Mouse (Mus musculus) liver, embryonic 16.5 days (tissue): ENCODE results near the gene Syce1l. TPM values are rescaled to one million over a fixed set of nuclear protein-coding genes. Genes with fewer than 3 reads are reported as not detected.
A peak's percentile ranks its signal among the peaks of the same experiment; 100 is the strongest.

Experiments used
- ATAC-seq: fragments of 200-750 bp; cut with Nextera tagmentation; 2 replicates; pipeline ENCODE4 v1.8.0; 2017; ENCODE audit warnings: low read depth, mild to moderate bottlenecking, moderate number of reproducible peaks, moderate library complexity
- H3K27ac ChIP-seq: fragments of 300-500 bp; sonication (generic); 2 replicates; pipeline ENCODE4 v1.5.1; 2014; ENCODE audit warnings: mild to moderate bottlenecking, low read length
- H3K27me3 ChIP-seq: fragments of 300-500 bp; sonication (generic); 2 replicates; pipeline ENCODE4 v1.6.1; 2014; ENCODE audit warnings: low read depth, low read length, mixed read lengths; ENCODE audit not compliant: control insufficient read depth, insufficient read depth
- H3K36me3 ChIP-seq: fragments of 300-500 bp; sonication (generic); 2 replicates; pipeline ENCODE4 v1.6.1; 2014; ENCODE audit warnings: mild to moderate bottlenecking; ENCODE audit not compliant: control insufficient read depth, insufficient read depth
- H3K4me1 ChIP-seq: fragments of 300-500 bp; sonication (generic); 2 replicates; pipeline ENCODE4 v1.6.1; 2014; ENCODE audit warnings: low read depth, low read length, mixed read lengths; ENCODE audit not compliant: control insufficient read depth
- H3K4me2 ChIP-seq: fragments of 300-500 bp; sonication (generic); 2 replicates; pipeline ENCODE4 v1.6.1; 2014; ENCODE audit warnings: low read depth, low read length, mixed read lengths
- H3K4me3 ChIP-seq: fragments of 300-500 bp; sonication (generic); 2 replicates; pipeline ENCODE4 v1.5.1; 2014; ENCODE audit warnings: low read depth, mild to moderate bottlenecking, low read length
- H3K9ac ChIP-seq: fragments of 300-500 bp; sonication (generic); 2 replicates; pipeline ENCODE4 v1.6.1; 2014; ENCODE audit warnings: low read depth, low read length
- H3K9me3 ChIP-seq: fragments of 300-500 bp; sonication (generic); replicated peaks from 2 replicates; pipeline ENCODE4 v1.6.1; 2016; ENCODE audit warnings: low read length; ENCODE audit not compliant: control insufficient read depth
- WGBS: fragments of 180-500 bp; shearing (Covaris S2); extraction: QIAGEN DNeasy Blood & Tissue Kit; methylation state at CpG from one replicate; pipeline ENCODE4 v1.1.7; 2014; ENCODE audit not compliant: insufficient replicate concordance; 5-methylcytosine and 5-hydroxymethylcytosine counted together
- polyA plus RNA-seq: library from polyadenylated mRNA; unstranded; fragments of >200 nt; fragmentation: Nextera tagmentation; extraction: Ambion mirVana; gene quantifications from 2 replicates; pipeline ENCODE4 v1.2.1, GENCODE M21; 2015

Syce1l gene
- polyA plus RNA-seq, 1 experiment from 2014 or later: not detected

DNA sequence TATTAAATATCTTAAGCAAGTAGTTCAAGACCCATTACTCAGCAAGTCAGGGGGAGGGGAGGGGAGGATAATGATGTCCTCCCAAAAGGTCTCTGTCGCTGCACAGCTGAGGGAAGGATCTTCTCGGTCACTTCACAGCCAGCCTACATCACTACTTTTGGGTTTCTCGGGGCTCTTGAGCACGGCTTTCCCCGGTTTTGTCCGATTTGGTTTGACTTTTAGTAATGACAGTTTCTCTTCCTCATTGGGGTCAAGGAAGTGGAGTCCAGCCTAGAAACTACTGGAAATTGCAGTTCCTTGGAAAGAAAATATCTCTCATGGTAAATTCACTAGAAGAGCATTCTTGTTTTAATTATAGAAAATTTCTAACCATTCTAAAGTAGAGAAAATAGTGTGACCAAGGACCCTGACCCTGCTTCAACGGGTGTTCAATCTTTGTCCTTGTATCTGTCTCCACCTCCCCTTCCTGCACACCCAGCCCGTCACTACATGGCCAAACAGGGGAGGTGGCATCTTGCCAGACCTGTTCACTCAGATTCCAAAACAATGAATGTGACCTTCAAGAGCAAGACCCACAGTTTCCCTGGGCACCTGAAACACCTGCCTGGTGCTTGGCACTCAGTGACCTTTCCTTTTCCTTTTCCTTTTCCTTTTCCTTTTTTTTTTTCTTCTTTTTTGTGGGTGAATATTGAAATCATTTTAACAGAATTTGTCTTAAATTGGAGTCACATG lies 632 bp downstream of the Syce1l start:
- no peaks in the 10 kb centered on the region for H3K9me3 ChIP-seq
- no peak for ATAC-seq
- 68% methylated on average over 8 of the region's 8 CpGs for WGBS
- no peak overlapping the region for H3K27ac ChIP-seq
- no peak overlapping the region for H3K9ac ChIP-seq
- no peaks in the 10 kb centered on the region for H3K27me3 ChIP-seq
- no peaks in the 10 kb centered on the region for H3K4me1 ChIP-seq
- no peaks in the 10 kb centered on the region; the same call in none of the 2 replicates for H3K36me3 ChIP-seq
- H3K4me2 ChIP-seq: no peak overlapping the region
- H3K4me3 ChIP-seq: no peak overlapping the region

DNA sequence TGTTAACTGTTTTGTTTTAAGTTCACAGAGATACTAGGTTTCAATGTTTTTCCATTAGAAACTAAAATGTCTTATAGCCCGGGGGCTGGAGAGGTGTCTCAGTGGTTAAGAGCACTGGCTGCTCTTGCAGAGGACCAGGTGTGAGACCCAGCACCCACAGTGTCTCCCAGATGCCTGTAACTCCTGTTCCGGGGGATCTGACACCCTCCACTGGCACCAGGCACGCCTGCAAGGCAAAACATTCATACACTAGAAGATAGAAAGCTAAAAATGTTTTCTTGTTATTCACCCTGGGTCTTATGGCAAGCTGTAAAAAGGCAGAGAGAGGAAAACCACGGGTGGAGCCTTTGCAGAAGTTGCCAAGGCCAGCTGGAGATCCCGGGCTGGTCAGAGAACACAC lies 2.2 kb downstream of the Syce1l start:
- Histone ChIP-seq H3K4me3 (no peak overlapping the region), H3K27ac (no peak overlapping the region), H3K4me1 (no peaks in the 10 kb centered on the region), H3K27me3 (no peaks in the 10 kb centered on the region), H3K9me3 (no peaks in the 10 kb centered on the region), H3K4me2 (no peak overlapping the region), H3K36me3 (no peaks in the 10 kb centered on the region; the same call in 1 of the 2 replicates), H3K9ac (no peak overlapping the region)
- WGBS: 46% methylated on average over 5 of the region's 5 CpGs
- ATAC-seq: no peak

DNA sequence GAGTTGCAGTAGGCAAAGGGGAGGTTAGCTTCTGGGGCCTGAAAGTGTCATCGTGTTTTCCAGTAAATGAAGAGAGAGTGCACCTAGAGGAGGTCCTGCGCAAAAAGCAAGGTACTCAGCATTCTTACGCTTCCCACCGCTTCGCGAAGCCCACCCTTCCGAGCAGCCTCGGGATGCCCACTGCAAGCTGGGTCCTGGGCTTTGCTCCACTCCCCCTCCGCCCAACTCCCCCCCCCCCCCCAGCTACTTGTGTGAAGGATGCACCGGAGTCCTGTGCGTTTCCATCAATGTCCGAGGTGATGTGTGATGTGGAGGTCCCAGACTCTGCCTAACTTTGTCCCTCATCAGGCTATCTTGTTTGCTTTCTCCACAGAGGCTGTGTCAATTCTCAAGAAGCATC lies 9.4 kb downstream of the Syce1l start:
- no peak overlapping the region for H3K4me3 ChIP-seq

DNA sequence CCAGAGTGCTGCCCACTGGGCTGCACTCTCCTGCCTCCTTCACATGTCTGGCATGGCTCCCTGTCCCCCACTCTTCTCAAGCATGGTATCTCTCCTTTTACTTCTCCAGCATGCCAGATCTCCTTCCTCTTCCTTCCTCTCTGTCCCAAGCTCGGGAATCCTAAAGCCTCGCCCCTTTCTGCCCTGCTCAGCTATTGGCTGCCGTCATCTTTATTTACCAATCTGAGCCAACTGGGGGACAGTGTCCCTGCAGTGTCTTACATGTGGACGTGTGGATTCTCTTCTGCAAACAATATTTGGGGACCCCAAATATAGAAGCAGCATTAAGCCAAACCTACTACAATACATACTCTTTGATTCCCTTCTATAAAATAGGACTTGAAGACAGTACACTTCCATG lies 10.1 kb downstream of the Syce1l start:
- Histone ChIP-seq H3K9me3 (no peaks in the 10 kb centered on the region), H3K27me3 (no peaks in the 10 kb centered on the region), H3K36me3 (no peaks in the 10 kb centered on the region), H3K4me2 (no peak overlapping the region), H3K4me3 (no peak overlapping the region), H3K9ac (no peak overlapping the region), H3K4me1 (no peaks in the 10 kb centered on the region), H3K27ac (no peak overlapping the region)
- 39% methylated on average over 4 of the region's 4 CpGs for WGBS
- ATAC-seq: no peak

More for the DNA sequence above, 9.4 kb downstream of the Syce1l start:
- Histone ChIP-seq H3K9ac (no peak overlapping the region), H3K27ac (no peak overlapping the region), H3K4me2 (no peak overlapping the region), H3K36me3 (no peaks in the 10 kb centered on the region), H3K9me3 (no peaks in the 10 kb centered on the region), H3K4me1 (no peaks in the 10 kb centered on the region), H3K27me3 (no peaks in the 10 kb centered on the region)
- no peak for ATAC-seq
- 70% methylated on average over 12 of the region's 12 CpGs for WGBS

DNA sequence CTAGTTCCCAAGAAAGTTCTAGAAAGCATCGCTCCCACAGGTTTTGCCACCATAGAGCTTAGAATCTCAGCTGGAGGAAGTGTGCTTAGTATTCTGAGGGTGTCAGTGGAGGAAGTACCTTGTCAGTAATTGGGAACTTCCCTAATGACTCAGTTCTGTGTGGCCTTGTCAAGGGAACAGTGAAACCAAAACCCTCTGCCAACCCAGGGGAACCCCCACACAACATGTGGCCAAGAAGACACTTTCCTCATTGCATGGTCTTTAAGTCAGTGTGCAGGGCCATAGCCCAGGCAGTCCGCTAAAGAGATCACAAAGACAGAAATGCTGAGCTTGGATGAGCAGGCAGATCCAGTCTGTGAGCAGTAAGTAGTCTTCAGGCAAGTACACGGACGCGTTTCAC lies 13.1 kb downstream of the Syce1l start:
- Histone ChIP-seq H3K4me1 (no peaks in the 10 kb centered on the region), H3K9me3 (no peaks in the 10 kb centered on the region), H3K27ac (no peak overlapping the region), H3K36me3 (no peaks in the 10 kb centered on the region), H3K4me3 (no peak overlapping the region), H3K9ac (no peak overlapping the region), H3K4me2 (no peak overlapping the region), H3K27me3 (no peaks in the 10 kb centered on the region)
- WGBS: 53% methylated on average over 5 of the region's 5 CpGs
- ATAC-seq: peak; percentile 37; the same call in 1 of the 2 replicates

DNA sequence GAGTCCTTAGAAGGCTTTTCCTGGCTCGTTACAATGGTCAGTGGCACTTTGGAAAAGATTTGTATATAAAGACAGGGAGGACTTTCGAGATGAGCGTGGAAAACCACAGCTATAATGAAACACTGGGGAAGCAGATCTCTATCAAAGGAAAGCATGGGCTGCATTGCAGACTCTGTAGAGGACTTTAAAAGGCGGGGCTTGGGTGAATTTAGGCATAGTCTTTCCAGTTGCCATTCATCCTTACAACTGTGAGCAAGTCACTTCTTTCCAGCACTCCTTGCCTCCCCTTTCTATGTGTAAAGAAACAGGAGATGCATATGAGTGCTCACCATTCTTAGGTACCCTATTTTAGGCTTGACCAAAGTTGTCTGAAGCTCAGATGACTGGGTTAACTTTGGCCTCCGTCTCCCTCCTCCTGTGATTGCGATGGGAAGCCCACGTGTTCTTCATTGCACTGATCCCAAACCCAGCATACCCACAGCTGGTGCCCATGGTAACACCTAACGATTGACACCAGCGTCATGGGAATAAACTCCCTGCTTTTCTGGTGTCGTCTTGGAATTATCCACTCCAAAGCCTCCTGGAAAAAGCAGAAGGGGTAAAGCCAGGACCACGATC lies 13.8 kb downstream of the Syce1l start:
- 66% methylated on average over 11 of the region's 11 CpGs for WGBS
- no peak overlapping the region for H3K4me3 ChIP-seq
- no peak for ATAC-seq
- H3K4me1 ChIP-seq: no peaks in the 10 kb centered on the region
- no peaks in the 10 kb centered on the region for H3K36me3 ChIP-seq
- no peak overlapping the region for H3K4me2 ChIP-seq
- no peaks in the 10 kb centered on the region for H3K27me3 ChIP-seq
- H3K9me3 ChIP-seq: no peaks in the 10 kb centered on the region
- no peak overlapping the region for H3K9ac ChIP-seq
- H3K27ac ChIP-seq: no peak overlapping the region

DNA sequence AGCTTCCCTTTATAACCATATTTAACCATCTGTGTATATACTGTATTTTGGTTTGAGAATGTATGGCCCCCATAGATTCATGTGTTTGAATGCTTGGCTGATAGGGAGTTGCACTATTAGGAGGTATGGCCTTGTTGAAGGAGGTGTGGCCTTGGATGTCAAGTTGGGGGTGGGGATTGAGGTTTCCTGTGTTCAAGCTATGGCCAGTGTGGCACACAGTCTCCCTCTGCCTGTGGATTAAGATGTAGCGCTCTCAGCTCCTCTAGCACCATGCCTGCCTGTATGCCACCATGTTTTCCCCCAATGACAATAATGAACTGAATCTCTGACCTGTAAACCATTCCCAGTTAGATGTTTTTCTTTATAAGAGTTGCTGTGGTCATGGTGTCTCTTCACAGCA lies 17.1 kb downstream of the Syce1l start:
- H3K4me2 ChIP-seq: no peak overlapping the region
- H3K27me3 ChIP-seq: no peaks in the 10 kb centered on the region
- 62% methylated on average over 1 of the region's 1 CpGs for WGBS
- no peak overlapping the region for H3K4me3 ChIP-seq
- no peak overlapping the region for H3K27ac ChIP-seq
- no peak overlapping the region for H3K9ac ChIP-seq
- no peaks in the 10 kb centered on the region for H3K9me3 ChIP-seq
- no peak for ATAC-seq
- H3K4me1 ChIP-seq: no peaks in the 10 kb centered on the region
- no peaks in the 10 kb centered on the region for H3K36me3 ChIP-seq

DNA sequence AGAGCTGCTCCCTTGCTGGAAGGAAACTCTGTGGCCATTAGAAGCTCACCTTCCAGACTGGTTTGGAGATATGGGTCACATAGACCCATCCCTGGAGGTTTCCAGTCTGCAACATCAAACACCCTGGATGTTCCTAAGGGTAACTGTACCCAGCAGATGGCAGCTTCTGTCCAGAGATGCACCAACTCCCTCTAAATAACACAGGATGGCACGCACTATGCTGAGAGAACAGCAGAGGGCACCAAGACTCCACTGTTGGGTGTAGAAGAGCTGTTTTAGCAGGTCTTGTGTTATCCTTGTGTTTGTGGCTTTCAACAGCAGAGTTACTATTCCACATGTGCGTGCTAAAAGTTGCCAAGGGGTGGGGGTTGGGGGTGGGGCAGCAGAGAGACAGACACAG lies 21.5 kb downstream of the Syce1l start:
- no peak for ATAC-seq
- 3% methylated on average over 2 of the region's 2 CpGs for WGBS

DNA sequence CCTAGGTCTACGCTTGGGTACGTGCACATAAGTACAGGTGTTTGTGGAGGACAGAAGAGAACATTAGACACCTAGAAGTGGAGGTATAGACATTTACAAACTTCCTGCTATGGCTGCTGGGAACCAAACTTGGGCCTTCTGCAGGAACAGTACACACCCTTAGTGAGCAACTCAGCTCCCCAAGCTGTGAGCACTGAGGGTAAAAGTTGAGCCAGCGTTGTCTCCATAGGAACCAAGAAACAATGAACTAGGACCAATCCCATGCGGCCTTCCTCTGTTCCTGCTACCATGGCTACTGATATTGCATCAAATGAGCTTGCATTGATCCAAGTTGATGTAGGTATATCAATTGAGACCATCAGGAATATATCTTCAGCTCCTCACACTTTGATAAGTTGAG lies 22.0 kb downstream of the Syce1l start:
- no peak overlapping the region for H3K4me3 ChIP-seq
- no peaks in the 10 kb centered on the region for H3K4me1 ChIP-seq
- no peaks in the 10 kb centered on the region for H3K36me3 ChIP-seq
- WGBS: 55% methylated on average over 4 of the region's 4 CpGs
- no peak overlapping the region for H3K4me2 ChIP-seq
- no peak overlapping the region for H3K27ac ChIP-seq
- ATAC-seq: no peak
- H3K27me3 ChIP-seq: no peaks in the 10 kb centered on the region
- no peaks in the 10 kb centered on the region for H3K9me3 ChIP-seq
- no peak overlapping the region for H3K9ac ChIP-seq

More for the DNA sequence above, 21.5 kb downstream of the Syce1l start:
- no peak overlapping the region for H3K9ac ChIP-seq
- H3K9me3 ChIP-seq: no peaks in the 10 kb centered on the region
- no peaks in the 10 kb centered on the region for H3K27me3 ChIP-seq
- no peak overlapping the region for H3K27ac ChIP-seq
- H3K36me3 ChIP-seq: no peaks in the 10 kb centered on the region
- no peak overlapping the region for H3K4me2 ChIP-seq
- no peaks in the 10 kb centered on the region for H3K4me1 ChIP-seq
- no peak overlapping the region for H3K4me3 ChIP-seq
